Mouse (Mus musculus) fat pad, adult 2 months (tissue): ENCODE results near the gene Trp53bp2.
A peak's percentile ranks its signal among the peaks of the same experiment; 100 is the strongest.

Experiments used
- DNase-seq: peaks from one replicate; pipeline ENCODE4 v3.0.0-alpha.2; 2011; ENCODE audit warnings: low read depth, low spot score; ENCODE audit errors: extremely low read depth

Trp53bp2 gene

DNA sequence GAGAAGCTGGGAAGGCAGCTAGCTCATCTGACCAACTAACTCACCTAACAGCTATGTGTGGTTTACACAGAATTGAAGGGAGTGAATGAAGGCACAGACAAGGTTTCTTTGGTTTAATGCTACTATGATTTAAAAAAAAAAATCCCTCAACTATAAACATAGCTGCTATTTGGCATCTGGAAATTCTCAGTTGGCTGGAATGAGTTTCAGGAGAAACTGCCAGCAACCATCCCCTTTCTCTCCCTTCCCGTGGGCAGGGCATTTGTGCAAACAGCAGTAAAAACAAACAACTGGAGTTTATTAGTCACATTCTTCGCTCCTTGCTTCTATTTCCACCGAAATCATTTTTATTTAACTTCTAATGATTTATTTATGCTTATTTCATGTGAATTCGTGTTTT lies 2.4 kb upstream of the Trp53bp2 start:
- DNase-seq = no peak

DNA sequence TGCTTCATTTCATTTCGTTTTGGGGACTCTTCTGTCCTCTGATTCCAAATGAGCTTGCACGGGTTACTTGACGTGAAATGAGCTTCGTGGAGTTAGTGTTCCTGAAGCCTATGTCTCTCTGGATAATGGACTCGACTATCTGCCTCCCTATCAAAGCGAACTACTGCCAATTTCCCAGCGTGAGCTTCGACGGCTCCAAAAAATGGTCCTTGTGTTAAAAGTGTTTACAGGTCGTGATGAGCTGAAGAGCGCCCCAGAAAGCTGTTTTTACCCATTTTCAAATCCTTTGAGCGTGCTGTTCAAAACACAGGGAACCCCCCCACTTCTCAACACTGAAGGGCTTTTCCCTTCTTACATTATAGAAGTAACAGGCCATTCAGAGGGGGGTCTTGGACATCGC lies 729 bp upstream of the Trp53bp2 start:
- no peak for DNase-seq

DNA sequence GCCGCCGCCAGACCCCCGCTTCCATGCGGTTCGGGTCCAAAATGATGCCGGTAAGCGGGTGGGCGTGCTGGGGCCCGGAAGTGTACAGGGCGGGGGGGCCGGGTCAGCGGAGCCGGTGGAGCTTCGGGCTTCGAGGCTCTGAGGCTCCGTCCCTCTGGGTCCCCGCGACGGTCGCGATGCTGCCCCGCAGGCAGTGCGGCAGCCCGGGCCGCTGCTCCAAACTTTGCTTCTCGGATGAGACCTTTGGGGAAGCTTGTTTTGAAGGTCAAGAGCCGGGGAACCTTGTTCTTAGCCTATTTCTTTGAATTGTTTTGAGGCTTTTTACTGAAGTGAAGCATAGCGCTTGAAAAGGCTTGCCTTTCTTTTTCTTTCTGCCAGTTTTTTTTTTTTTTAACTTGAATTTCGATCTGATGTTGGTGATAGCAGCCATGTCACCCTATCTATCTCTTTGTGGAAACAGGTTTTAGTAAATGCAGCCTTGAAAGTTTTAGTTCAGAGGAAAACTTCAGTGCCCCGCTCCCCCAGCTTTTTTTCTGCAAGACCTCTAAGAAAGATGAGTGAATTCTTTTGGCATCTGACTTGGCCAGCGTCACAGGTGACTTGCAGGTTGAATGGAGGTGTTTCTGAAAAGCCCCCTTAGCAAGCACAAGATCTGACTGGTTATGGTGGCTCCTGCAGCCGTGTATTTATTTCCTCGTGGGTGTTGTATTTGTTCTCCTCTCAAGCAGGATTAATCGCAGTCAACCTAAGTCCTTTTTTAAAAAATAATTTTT lies 615 bp downstream of the Trp53bp2 start:
- DNase-seq = no peak

DNA sequence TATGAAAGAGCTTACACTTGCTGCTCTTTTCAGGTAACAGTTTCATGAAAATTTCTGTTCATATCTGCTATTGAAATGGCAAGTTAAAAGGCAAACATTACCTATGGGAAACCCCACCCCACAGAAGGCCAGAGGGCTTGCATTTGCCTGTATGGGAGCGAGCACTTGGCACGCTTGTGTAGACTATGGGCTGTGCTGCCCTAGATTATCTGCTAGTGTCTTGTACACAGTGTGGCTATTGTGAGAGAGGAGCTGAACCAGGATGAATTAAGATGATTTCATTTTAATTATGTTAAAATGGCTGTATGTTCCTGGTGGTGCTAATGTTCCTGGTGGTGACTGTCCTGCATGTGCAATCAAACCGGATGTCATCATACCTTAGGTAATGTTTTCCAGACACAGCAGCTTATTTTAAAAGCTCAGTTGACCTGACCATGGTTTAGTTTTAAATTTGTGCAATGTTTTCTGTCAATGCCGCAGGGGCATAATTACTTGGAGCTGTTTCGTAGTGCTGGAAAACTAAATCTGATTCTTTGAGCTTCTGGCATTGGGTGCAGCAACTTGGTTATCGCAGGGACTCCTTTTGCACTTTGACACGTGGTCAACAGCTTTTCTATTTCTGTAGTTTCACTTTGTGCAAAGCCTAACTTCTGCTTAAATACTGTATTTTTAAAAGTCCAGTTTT lies 3.8 kb downstream of the Trp53bp2 start:
- peak; percentile 43 for DNase-seq

DNA sequence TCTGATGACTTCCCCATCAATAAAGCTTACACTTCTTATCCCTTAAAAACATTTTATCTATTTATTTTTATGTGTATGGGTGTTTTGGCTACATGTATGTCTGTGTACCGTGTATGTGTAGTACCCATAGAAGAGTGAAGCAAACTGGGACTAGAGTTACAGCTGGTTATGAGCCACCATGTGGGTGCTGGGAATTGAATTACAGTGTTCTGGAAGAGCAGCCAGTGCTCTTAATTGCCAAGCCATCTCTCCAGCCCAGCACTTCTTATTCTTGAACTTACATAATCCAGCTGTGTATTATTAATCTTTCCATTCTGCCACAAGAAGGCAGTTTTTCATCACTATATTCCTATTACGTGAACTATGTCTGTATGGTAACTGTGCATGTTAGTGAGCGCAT lies 10.5 kb downstream of the Trp53bp2 start:
- no peak for DNase-seq

DNA sequence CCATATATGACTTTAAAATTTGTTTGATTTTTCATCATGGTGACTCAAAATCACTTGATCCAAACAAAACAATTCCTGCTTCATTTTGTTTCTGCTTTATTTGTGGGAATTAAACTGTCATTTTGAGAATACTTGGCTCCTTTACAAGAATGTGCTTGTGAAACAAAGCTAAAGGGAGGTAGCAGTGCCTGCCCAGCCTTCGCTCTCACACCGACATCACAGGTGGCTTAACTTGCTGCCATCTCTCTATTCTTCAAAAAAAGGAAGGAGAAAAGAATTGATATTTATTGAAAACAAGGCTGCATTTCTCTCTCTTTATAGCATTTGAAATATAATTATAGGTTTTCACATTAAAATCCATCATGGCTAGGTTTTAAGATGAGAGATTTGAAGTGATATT lies 15.3 kb downstream of the Trp53bp2 start:
- DNase-seq = no peak

DNA sequence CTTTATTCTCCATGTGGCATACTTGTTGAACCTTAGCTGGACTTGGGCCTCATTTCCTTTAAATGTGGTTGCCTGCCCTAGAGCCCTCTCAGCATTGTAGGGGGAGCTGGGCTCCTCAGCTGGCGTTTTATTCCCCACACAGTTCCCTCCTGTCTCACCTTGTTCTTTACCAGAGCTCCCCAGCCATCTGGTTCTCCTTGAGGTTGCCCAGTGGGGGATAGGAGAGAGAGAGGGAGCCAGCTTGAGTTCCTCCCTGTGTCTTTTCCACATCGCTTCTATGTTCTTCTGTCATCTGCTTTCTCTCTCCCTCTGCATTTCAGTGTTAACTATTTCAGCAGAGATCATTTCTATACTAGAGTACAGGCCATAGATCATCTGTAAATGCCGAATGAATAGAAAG lies 16.2 kb downstream of the Trp53bp2 start:
- no peak for DNase-seq

DNA sequence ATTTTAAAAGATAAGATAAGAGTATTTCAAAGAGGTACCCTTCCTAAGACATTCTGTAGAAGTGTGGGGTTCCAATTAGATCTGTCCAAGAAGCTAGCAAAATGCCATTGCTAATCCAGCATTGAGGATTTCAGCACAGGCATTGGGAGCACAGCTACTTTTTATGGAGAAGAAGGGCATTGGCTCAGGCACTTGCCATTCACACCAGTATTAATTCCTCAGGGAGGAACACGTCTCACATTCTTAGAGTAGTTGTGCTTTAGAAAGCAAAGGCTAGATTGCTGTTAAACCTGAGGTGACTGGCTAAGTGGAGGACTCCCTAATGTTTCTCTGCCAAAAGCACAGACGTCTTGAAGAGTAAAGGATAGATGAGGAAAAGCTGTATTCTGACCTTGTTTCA lies 17.5 kb downstream of the Trp53bp2 start:
- DNase-seq = no peak

DNA sequence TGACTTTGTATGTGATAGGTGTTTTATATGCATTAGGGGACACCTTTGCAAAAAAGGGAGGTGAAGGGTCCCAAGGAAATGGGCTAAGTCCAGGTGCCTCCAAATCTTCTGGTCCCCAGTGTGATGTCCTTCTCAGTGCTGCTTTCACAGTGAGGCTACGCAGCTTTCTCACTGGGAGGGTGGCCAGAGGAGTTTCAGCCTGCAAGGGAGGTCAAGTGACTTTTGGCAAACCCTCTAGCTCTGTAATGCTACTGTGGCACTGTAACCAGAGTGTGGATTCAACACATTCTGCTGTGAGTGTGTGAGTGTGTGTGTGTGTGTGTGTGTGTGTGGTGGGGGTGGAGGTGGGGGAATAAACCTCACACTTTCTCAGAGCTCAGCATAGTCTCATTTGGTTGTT lies 18.5 kb downstream of the Trp53bp2 start:
- DNase-seq = no peak

DNA sequence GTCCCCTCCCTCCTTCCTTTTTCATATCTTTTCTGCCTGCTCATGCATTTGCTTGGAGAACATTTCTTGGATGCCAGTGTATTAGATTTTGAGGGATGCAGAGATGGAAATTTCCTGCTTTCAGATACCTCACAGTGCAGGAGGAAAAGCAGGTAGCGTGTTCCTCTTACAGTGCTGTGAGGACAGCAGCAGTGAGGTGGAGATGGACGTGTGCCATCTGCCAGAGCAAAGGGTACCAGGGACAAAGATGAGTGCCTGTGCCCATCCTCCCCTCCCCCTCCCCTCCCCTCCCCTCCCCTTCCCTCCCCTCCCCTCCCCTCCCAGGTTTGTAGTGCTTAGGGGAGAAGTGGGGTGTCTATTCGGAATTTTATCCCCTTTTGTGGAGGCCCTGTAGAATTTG lies 20.9 kb downstream of the Trp53bp2 start:
- no peak for DNase-seq

DNA sequence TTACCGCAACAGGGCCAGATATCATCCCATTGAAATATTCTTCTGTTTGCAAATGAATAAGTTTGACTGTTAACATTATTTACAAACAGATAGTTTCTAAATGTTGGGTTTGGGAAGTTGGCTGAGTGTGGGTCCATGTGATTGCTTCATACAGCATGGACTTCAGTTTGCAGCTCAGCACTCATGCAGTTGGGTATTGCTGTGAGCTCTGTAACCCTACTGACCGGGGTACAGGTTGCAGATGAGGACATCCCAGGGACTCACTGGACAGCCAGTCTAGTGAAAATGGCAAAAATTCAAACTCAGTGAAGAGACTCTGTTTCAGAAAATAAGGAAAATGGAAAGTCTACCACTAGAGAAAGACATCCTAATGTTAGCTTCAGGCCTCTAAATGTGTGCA lies 21.7 kb downstream of the Trp53bp2 start:
- DNase-seq = no peak

DNA sequence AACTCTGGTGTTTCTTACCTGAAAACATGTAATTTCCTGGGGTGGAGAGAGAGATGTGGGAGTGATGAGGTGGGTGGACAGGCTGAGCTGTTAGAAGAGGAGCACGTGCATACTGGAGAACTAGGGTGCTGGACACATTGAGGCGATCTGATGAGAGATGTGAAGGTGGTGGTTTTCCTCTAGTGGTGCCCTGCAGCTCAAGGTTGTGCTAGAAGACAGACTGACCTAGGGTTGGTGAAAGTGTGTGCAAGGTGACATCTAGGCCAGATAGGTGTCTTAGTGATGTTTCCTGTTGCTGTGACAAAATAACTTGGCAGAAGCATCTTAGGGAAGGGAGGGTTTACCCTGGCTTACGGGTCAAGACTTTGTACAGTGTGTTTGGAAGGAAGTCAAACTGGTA lies 23.1 kb downstream of the Trp53bp2 start:
- DNase-seq = no peak

DNA sequence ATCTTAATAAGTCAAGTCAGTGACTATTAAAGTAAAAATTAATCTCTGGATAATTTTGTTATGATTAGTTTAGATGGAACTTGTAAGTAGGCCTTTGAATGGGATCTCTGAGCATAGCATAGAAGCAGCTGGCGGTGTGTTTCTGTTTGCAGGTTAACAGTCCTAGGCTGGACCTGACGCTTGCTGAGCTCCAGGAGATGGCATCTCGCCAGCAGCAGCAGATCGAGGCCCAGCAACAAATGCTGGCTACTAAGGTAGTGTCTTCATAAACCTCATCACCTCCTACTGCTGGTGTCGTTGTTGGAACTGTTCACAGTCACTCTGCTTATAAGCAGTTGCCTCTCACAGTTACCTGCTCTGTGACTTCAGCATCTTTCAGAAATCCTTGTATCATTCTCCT lies 27.8 kb downstream of the Trp53bp2 start:
- no peak for DNase-seq

DNA sequence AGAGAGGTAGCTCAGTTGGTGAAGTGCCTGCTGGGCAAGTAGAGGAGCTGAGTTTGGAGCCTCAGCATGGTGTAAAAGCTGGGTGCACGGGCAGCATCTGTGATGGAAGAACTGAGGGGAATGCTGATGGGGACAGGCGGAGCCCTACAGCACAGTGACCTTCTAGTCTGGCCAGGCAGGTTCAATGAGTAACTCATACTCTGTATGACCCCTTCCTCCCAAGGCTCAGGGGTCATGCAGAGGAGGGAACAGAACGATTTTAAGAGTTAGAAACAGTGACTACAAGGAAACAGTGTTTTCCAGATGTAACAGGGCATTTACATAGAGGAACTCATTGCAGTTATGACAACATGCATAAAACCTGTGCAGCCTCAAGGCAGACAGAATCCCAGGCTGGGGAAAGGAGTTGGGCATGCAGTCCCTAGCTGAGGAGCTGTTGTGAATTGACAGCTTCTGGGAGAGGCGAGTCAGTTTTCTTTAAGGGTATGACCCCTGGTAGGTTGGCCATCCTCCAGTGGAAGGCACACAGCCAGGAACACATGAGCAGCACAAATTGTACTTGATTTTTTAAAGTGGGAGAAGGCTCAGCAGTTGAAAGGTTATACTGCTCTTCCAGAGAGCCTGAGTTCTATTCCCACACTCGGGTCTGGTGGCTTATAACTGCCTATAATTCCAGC lies 30.7 kb downstream of the Trp53bp2 start:
- no peak for DNase-seq

DNA sequence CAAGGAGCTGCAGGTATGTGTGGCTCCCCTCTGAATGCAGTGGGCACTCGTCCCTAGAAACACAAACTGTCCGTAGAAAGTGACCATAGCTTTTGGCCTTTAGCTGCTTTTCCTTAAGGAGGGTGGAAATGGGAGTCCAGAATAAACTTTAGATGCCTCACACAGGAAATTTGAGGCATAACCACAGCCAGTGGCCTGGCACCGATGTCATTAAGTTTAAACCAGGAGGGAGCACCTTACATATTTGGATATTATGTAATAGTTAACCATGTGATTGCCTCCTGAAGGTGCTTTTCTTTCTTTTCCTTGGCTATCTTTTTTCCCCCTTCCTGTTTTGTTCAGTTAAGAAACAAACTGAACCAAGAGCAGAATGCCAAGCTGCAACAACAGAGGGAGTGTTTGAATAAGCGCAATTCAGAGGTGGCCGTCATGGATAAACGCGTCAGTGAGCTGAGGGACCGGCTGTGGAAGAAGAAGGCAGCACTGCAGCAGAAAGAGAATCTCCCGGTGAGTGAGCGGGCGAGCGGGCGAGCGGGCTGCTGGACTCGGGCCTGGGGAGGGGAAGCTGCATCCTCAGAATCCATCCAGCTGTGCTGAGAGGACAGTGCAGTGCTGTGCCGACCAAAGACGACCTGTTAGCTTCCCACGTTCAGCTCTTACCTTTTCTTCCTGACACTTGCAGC lies 33.0 kb downstream of the Trp53bp2 start:
- no peak for DNase-seq

DNA sequence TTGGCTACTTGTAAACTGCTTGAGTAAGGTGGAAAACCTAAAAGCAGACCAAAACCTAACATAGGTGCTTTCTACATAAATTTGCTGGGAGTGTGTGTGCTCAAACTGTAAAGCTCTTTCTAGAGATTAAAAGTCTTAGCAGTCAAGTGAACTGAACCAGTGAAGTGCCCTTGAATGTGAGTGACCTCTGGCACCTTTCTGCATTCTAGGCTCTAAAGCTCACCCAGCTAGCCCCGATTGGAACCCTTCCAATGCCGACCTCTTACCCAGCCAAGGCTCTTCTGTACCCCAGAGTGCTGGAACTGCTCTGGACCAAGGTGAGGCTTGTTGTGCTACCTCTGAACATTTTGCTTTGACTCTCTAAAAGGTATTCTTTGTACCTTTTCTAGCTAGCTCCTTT lies 35.1 kb downstream of the Trp53bp2 start:
- DNase-seq = no peak

DNA sequence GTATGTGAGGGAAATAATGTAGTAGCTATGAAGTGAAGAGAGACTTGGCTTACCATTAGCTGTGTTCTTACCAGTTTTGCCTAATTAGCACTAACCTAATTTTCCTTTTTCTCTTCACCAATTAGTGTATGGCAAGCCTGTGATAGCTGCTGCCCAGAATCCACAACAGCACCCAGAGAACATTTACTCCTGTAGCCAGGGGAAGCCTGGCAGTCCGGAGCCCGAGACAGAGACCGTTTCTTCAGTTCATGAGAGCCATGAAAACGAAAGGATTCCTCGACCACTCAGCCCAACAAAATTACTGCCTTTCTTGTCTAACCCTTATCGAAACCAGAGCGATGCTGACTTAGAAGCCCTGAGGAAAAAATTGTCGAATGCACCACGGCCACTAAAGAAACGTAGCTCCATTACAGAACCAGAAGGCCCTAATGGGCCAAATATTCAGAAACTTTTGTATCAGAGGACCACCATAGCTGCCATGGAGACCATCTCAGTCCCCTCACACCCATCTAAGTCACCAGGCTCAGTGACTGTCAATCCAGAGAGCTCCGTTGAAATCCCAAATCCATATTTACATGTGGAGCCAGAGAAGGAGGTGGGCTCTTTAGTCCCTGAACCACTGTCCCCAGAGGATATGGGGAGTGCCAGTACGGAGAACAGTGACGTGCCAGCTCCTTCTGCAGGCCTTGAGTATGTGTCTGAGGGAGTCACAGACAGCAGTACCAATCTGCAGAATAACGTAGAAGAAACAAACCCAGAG lies 39.5 kb downstream of the Trp53bp2 start:
- DNase-seq = no peak

DNA sequence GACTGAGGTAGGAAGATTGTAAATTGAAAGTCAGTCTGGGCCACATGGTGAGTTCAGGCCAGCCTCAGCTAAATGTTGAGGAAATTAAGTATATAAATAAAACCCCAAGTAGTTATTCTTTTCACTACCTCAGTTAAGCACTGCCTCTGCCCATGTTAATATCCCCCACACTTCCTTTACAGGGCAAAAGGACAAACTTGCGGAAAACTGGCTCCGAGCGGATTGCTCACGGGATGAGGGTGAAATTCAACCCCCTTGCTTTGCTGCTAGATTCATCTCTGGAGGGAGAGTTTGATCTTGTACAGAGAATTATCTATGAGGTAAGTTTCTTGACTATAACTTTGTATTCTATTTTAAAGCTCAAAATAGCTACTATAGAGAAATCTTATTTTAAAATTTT lies 43.5 kb downstream of the Trp53bp2 start:
- no peak for DNase-seq

DNA sequence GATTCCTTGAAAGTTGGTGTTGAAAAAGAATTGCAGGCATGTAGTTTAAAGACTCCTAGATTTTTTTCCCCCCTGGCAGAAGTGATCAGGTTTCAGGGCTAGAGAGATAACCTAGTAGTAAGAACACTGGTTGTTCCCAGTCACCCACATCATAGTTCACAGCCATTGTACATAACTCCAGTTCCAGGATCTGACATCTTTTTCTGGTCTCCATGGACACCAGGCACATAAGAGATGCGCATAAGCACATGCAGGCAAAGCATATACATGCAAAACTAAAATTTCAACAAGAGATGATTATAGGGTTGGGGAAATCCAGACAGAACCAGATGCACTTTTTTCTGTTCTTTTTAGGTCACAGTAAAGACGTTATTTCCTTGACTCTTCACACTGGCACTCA lies 46.1 kb downstream of the Trp53bp2 start:
- DNase-seq = no peak

DNA sequence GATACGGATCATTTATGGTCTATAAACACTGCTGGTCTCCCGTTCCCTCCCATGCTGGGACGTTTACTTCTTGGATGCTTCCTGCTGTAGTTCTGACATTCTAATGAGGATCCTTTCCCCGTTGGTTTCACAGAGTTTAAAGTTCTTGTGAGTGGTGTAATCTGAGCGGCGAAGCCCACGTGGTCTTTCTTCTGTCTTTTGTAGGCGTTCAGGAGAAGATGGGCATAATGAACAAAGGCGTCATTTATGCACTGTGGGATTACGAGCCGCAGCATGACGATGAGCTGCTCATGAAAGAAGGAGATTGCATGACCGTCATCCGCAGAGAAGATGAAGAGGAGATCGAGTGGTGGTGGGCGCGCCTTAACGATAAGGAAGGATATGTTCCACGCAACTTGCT lies 49.6 kb downstream of the Trp53bp2 start:
- no peak for DNase-seq

DNA sequence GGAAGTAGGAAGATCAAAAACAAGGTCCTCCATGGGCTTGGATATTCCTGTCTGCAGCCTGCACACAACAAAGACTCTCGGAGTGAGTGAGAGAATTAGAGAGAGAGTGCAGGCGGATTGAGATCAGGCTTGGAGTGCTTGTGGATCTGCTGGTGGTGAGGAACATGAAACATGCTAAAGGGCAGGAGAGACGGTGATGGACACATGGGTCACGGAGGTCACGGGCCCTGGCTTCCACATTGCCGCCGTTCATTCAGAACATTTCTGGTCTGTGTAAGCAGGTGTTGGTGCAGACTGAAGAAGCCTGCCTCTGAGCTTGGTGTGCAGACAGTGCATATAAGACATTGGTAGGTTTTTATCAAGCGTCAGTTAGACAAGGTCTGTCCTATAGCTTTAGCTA lies 50.5 kb downstream of the Trp53bp2 start:
- DNase-seq = no peak
